Mouse (Mus musculus): ENCODE data around the gene Pabpn1. TPM values are rescaled to one million over a fixed set of nuclear protein-coding genes. Genes with fewer than 3 reads are reported as not detected.

Gene Pabpn1
- polyA plus RNA-seq, 1 experiment: 429 TPM

DNA sequence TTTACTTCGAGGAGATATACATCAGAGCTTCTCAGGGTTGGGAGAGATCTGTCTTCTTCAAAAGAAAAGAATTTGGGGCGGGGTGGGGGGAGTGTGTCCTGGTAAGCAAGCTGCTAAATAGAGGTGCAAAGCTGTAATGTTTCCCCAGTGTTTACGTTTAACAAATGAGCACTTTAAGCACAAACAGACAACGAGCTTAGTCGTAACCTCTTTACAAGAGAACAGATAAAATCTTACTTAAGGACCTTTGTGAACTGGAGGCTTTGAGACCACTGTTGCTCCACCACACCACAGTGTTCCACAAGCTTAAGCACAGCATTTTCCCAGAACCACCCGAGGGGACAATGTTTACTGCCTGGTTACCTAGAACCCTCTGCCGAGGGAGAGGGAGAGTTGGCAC lies 35.0 kb downstream of the Pabpn1 start:
- no peak overlapping the region for H3K27ac ChIP-seq (ENCODE audit: control insufficient read depth, insufficient read depth, low read depth, low read length)
- H3K36me3 ChIP-seq (ENCODE audit: control insufficient read depth, insufficient read depth, low read length): no peaks in the 10 kb centered on the region
- H3K27me3 ChIP-seq (ENCODE audit: control insufficient read depth, insufficient read depth, low read length): no peaks in the 10 kb centered on the region
- TF ChIP-seq POLR2A (IDR thresholded peaks at IDR 0.05; ENCODE audit: control insufficient read depth, low read depth, low read length) (no peak), CTCF (IDR thresholded peaks at IDR 0.05; ENCODE audit: control insufficient read depth, insufficient read depth, insufficient replicate concordance, low read depth, low read length) (no peak)
- no peak overlapping the region for H3K4me3 ChIP-seq (ENCODE audit: control insufficient read depth, low read depth, low read length)
- peaks cover 14% of the 10 kb centered on the region for H3K4me1 ChIP-seq (ENCODE audit: control insufficient read depth, insufficient read depth, low read length)

DNA sequence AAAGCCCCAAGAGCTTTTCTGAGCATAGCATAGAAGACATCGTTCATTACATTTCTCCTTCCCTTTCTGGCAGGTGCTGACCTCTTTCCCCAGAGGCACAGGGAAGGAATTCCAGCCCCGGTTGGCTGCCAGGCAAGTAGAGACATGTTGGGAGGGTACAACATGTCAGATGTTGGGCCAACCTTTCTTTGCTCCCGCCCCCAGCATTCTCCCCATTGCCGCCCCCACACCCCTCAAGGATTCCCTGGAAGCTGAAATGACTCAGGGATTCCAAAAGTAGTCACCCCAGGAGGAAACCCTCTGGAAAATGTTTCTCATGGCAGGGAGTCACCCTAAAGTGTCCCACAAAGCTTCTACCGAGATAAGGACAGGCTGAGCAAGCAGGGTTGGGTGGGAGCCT lies 37.5 kb downstream of the Pabpn1 start:
- no peak for TF ChIP-seq POLR2A (IDR thresholded peaks at IDR 0.05; ENCODE audit: control insufficient read depth, low read depth, low read length)
- no peak for TF ChIP-seq CTCF (IDR thresholded peaks at IDR 0.05; ENCODE audit: control insufficient read depth, insufficient read depth, insufficient replicate concordance, low read depth, low read length)
- Histone ChIP-seq H3K4me3 (ENCODE audit: control insufficient read depth, low read depth, low read length) (no peak overlapping the region), H3K4me1 (ENCODE audit: control insufficient read depth, insufficient read depth, low read length) (peaks cover 14% of the 10 kb centered on the region), H3K27ac (ENCODE audit: control insufficient read depth, insufficient read depth, low read depth, low read length) (no peak overlapping the region), H3K36me3 (ENCODE audit: control insufficient read depth, insufficient read depth, low read length) (no peaks in the 10 kb centered on the region), H3K27me3 (ENCODE audit: control insufficient read depth, insufficient read depth, low read length) (no peaks in the 10 kb centered on the region)

DNA sequence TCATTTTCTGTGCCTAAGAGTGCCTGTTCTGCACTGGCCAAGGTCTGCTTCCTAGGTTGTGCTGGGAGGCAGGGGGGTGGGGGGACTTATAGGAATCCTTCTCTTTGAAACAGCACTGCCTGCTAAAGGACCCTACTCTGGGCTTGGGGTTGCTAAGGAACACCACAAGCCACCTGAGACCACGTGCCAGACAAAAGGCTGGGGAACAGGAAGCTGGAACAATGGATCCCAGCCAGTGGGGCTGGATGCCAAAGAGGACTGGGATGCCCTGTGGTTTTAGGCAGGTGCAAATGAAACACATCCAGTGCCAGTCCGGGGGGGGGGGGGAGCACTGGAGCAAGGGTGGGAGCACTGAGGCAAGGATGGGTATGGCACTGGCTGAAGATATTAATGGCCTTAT lies 38.1 kb downstream of the Pabpn1 start:
- TF ChIP-seq POLR2A (IDR thresholded peaks at IDR 0.05; ENCODE audit: control insufficient read depth, low read depth, low read length) (no peak), CTCF (IDR thresholded peaks at IDR 0.05; ENCODE audit: control insufficient read depth, insufficient read depth, insufficient replicate concordance, low read depth, low read length) (no peak)
- H3K27ac ChIP-seq (ENCODE audit: control insufficient read depth, insufficient read depth, low read depth, low read length): no peak overlapping the region

DNA sequence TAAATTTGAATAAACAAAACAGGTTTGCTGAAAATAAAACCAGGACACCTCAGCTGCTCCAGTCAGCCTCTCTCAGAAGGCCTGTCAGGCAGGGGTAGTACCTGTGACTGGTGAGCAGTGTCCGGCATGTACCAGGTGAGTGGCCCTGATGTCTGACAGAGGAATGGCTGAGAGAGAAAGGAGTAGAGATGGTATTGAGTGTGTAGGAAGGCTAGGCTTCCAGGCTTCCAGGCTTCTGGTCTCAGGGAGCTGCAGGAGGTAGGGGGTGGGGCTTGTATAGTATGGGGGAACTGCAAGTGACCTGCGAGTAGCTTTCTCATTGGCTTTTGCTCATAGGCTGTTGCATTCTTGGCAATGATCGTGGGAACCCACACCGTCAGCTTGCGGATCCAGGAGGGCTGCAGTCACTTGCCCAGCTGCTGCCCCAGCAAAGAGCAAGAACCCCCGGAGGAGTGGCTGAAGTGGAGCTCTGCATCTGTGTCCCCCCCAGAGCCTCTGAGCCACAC lies 40.4 kb downstream of the Pabpn1 start, which contains the start of gene Il25:
TSS of gene Il25 (plus strand) at position 51 of the 506 bp plus-strand sequence.
- Histone ChIP-seq H3K4me3 (ENCODE audit: control insufficient read depth, low read depth, low read length) (no peak within 1 kb of the TSS), H3K27ac (ENCODE audit: control insufficient read depth, insufficient read depth, low read depth, low read length) (no peak within 1 kb of the TSS), H3K27me3 (ENCODE audit: control insufficient read depth, insufficient read depth, low read length) (no peaks in the 10 kb centered on the region), H3K36me3 (ENCODE audit: control insufficient read depth, insufficient read depth, low read length) (no peaks in the 10 kb centered on the region), H3K4me1 (ENCODE audit: control insufficient read depth, insufficient read depth, low read length) (no peaks in the 10 kb centered on the region)
- TF ChIP-seq POLR2A (IDR thresholded peaks at IDR 0.05; ENCODE audit: control insufficient read depth, low read depth, low read length) (no peak), CTCF (IDR thresholded peaks at IDR 0.05; ENCODE audit: control insufficient read depth, insufficient read depth, insufficient replicate concordance, low read depth, low read length) (no peak)

More for the DNA sequence above, 38.1 kb downstream of the Pabpn1 start:
- H3K27me3 ChIP-seq (ENCODE audit: control insufficient read depth, insufficient read depth, low read length): no peaks in the 10 kb centered on the region
- H3K4me3 ChIP-seq (ENCODE audit: control insufficient read depth, low read depth, low read length): no peak overlapping the region
- peaks cover 13% of the 10 kb centered on the region for H3K4me1 ChIP-seq (ENCODE audit: control insufficient read depth, insufficient read depth, low read length)
- H3K36me3 ChIP-seq (ENCODE audit: control insufficient read depth, insufficient read depth, low read length): no peaks in the 10 kb centered on the region

DNA sequence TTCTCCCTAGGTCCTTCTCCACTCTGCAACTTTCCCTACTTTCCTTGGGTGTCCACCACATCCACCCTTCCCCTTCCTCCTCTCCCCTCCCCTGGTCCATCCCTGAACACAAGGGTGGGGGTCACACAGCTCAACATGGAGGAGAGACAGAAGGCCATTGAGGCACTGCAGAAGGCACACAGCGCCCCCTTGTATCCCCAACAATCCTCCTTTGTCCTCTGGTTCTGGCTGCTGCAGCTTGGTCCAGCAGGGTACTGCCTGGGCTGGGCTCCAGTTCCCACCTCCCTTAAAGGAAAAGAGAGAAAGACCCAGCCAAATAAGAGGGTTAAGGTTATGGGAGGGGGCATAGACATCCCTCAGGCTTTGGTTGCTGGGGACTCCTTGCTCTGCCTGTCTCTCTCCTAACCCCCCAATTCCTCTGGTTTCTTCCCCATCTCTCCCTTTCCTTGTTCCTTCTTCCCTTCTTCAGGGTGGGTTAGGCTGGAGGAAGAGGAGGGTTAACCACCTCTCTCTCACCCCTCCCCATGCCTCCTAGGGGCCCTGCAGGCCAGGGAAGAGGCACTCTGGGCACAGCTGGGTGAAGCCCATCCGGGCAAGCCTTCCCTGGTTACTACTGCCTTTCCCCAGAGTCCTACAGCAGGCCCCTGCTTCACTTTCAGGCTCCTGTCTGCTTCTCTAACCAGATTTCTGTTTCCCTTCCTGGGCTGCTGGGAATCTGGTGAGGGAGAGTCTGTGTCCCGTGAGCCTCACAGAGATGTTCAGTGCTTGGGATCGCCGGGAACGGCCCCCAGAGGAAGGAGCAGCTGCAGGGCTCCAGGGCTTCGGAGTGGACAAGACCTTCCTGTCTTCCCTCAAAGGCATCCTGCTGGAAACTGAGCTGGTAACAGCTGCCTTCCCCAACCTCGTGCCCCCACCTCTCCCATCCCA lies 43.9 kb downstream of the Pabpn1 start, which contains the start of gene Cmtm5:
TSS of gene Cmtm5 (plus strand) at position 358 of the 927 bp plus-strand sequence.
- H3K4me3 ChIP-seq (ENCODE audit: control insufficient read depth, low read depth, low read length): no peak within 1 kb of the TSS
- no peak within 1 kb of the TSS for H3K27ac ChIP-seq (ENCODE audit: control insufficient read depth, insufficient read depth, low read depth, low read length)
- TF ChIP-seq CTCF (IDR thresholded peaks at IDR 0.05; ENCODE audit: control insufficient read depth, insufficient read depth, insufficient replicate concordance, low read depth, low read length) (no peak), POLR2A (IDR thresholded peaks at IDR 0.05; ENCODE audit: control insufficient read depth, low read depth, low read length) (no peak)

DNA sequence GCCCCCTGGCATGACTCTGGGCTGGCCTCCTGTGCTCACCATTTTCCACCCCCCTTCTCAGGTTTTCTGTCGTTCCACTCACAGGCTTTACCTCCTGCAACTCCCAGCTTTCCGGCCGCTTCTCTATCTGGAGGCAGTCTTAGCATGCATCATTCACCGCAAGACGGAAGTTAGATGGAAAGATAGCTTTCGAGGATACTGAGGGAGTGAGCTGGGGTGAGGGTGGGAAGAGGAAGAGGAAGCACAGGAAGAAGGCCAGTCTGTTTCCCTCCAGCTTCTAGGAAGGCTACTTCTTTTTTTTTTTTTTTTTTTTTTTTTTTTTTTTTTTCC lies 44.5 kb downstream of the Pabpn1 start:
- no peak for TF ChIP-seq POLR2A (IDR thresholded peaks at IDR 0.05; ENCODE audit: control insufficient read depth, low read depth, low read length)
- TF ChIP-seq CTCF (IDR thresholded peaks at IDR 0.05; ENCODE audit: control insufficient read depth, insufficient read depth, insufficient replicate concordance, low read depth, low read length): no peak
- H3K4me3 ChIP-seq (ENCODE audit: control insufficient read depth, low read depth, low read length): no peak overlapping the region
- no peak overlapping the region for H3K27ac ChIP-seq (ENCODE audit: control insufficient read depth, insufficient read depth, low read depth, low read length)

More for the DNA sequence above, 43.9 kb downstream of the Pabpn1 start, which contains the start of gene Cmtm5:
- no peaks in the 10 kb centered on the region for H3K4me1 ChIP-seq (ENCODE audit: control insufficient read depth, insufficient read depth, low read length)
- H3K27me3 ChIP-seq (ENCODE audit: control insufficient read depth, insufficient read depth, low read length): no peaks in the 10 kb centered on the region
- H3K36me3 ChIP-seq (ENCODE audit: control insufficient read depth, insufficient read depth, low read length): no peaks in the 10 kb centered on the region

DNA sequence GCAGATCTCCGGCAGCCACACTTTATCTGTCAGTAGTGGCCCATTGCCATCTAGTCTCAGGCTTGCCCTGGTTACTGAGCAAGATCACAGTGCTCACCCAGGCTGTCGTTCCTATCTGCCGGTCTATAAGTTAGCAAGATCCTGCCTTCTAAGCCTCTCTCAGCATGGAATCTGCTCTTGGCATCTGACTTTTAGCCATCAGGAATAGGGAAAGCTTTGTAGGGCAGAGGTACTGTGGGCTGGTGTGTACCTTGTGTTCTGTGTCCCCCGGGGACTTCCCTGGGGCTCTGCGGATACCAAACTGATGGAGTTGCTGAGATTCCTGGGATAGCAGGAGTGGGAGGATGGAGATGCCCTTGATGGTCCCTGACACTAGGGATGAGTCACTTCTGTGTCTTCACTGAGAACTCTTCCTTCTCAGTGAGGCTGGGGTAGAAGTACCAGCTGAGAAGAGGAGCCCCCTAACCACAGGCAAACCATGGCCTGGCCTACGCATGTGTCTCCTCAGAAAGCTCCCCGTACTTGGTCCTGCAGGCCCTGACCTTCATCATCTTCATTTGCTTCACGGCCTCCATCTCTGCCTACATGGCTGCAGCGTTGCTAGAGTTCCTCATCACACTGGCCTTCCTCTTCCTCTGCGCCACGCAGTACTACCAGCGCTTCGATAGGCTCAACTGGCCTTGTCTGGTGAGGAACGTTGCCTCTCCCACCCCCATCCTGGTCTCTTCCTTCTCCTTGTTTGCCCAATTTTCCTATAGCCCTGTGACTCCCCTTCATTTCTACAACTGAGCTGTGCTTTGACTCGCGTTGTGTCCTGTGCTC lies 45.3 kb downstream of the Pabpn1 start:
- H3K4me1 ChIP-seq (ENCODE audit: control insufficient read depth, insufficient read depth, low read length): no peaks in the 10 kb centered on the region
- H3K4me3 ChIP-seq (ENCODE audit: control insufficient read depth, low read depth, low read length): no peak overlapping the region
- H3K27ac ChIP-seq (ENCODE audit: control insufficient read depth, insufficient read depth, low read depth, low read length): no peak overlapping the region
- TF ChIP-seq CTCF (IDR thresholded peaks at IDR 0.05; ENCODE audit: control insufficient read depth, insufficient read depth, insufficient replicate concordance, low read depth, low read length) (no peak), POLR2A (IDR thresholded peaks at IDR 0.05; ENCODE audit: control insufficient read depth, low read depth, low read length) (no peak)
- no peaks in the 10 kb centered on the region for H3K36me3 ChIP-seq (ENCODE audit: control insufficient read depth, insufficient read depth, low read length)
- H3K27me3 ChIP-seq (ENCODE audit: control insufficient read depth, insufficient read depth, low read length): no peaks in the 10 kb centered on the region

More for the DNA sequence above, 44.5 kb downstream of the Pabpn1 start:
- Histone ChIP-seq H3K36me3 (ENCODE audit: control insufficient read depth, insufficient read depth, low read length) (no peaks in the 10 kb centered on the region), H3K27me3 (ENCODE audit: control insufficient read depth, insufficient read depth, low read length) (no peaks in the 10 kb centered on the region), H3K4me1 (ENCODE audit: control insufficient read depth, insufficient read depth, low read length) (no peaks in the 10 kb centered on the region)

Measured in testis, adult 2 months (tissue).